Mouse (Mus musculus): Measurements from ENCODE around the gene Chrm3. TPM values are rescaled to one million over a fixed set of nuclear protein-coding genes. Genes with fewer than 3 reads are reported as not detected.

Chrm3 gene
- polyA plus RNA-seq (2014; fragmentation: Illumina TruSeq; extraction: RNeasy Lipid Tissue Mini Kit (QIAGEN cat#74804); ENCODE audit: low read depth, low replicate concordance): 2.1 TPM

DNA sequence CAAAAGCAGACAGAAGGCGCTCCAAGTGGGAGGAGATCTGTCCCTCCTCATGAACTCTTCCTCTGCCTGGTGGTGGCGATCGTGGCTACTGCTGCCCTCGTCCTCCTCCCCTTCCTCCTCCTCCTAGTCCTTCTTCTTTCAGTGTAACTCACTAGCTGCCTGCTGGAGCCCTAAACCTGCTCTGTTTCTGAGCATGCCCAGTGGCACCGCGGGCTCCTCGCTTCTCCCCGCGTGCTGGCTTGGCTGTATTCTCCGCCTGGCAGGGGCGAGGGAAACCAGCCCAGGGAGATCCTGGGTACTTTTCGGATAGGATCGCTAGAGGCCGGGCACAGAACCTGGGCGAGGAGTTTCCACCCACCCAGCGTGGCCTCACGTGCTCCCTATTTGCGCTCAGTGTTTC lies at the start of gene Chrm3:
TSS of gene Chrm3 (minus strand) at position 71 of the 400 bp plus-strand sequence.

